Mouse (Mus musculus) hindbrain, embryonic 16.5 days (tissue): Measurements from ENCODE around the gene Gclm. TPM values are rescaled to one million over a fixed set of nuclear protein-coding genes. Genes with fewer than 3 reads are reported as not detected.
"Not testable (repeated sequence)": the region's sequence is repeated elsewhere in the genome, so short reads cannot be mapped to it uniquely, and the experiment has no call there.

ENCODE experiments used
- ATAC-seq: fragments of 200-750 bp; cut with Nextera tagmentation; 2 replicates; pipeline ENCODE4 v1.8.0; 2017; ENCODE audit warnings: moderate TSS enrichment, moderate library complexity
- H3K27ac ChIP-seq: fragments of 300-500 bp; sonication (generic); 2 replicates; pipeline ENCODE4 v1.5.1; 2014; ENCODE audit warnings: low read depth, mild to moderate bottlenecking, control low read depth, low read length, moderate library complexity
- H3K27me3 ChIP-seq: fragments of 300-500 bp; sonication (generic); replicated peaks from 2 replicates; pipeline ENCODE4 v1.6.1; 2014; ENCODE audit warnings: low read length; ENCODE audit not compliant: control insufficient read depth, insufficient read depth
- H3K36me3 ChIP-seq: fragments of 300-500 bp; sonication (generic); 2 replicates; pipeline ENCODE4 v1.6.1; 2014; ENCODE audit warnings: mild to moderate bottlenecking, low read length, moderate library complexity, mixed read lengths; ENCODE audit not compliant: control insufficient read depth, insufficient read depth
- H3K4me1 ChIP-seq: fragments of 300-500 bp; sonication (generic); 2 replicates; pipeline ENCODE4 v1.6.1; 2014; ENCODE audit warnings: low read depth, low read length; ENCODE audit not compliant: control insufficient read depth, insufficient read depth
- H3K4me2 ChIP-seq: fragments of 300-500 bp; sonication (generic); 2 replicates; pipeline ENCODE4 v1.6.1; 2014; ENCODE audit warnings: mild to moderate bottlenecking, low read length, control low read depth, moderate library complexity
- H3K4me3 ChIP-seq: fragments of 300-500 bp; sonication (generic); 2 replicates; pipeline ENCODE4 v1.5.1; 2014; ENCODE audit warnings: mild to moderate bottlenecking, low read length, control low read depth, moderate library complexity
- H3K9ac ChIP-seq: fragments of 300-500 bp; sonication (generic); 2 replicates; pipeline ENCODE4 v1.6.1; 2014; ENCODE audit warnings: low read depth, mild to moderate bottlenecking, control low read depth, low read length, moderate library complexity
- H3K9me3 ChIP-seq: fragments of 300-500 bp; sonication (generic); 2 replicates; pipeline ENCODE4 v1.6.1; 2014; ENCODE audit warnings: mild to moderate bottlenecking, low read length, moderate library complexity; ENCODE audit not compliant: control insufficient read depth
- WGBS: fragments of 180-500 bp; shearing (Covaris S2); extraction: QIAGEN DNeasy Blood & Tissue Kit; methylation state at CpG from one replicate; pipeline ENCODE4 v1.1.7; 2014; 5-methylcytosine and 5-hydroxymethylcytosine counted together
- polyA plus RNA-seq: library from polyadenylated mRNA; unstranded; fragments of >200 nt; fragmentation: Nextera tagmentation; extraction: Ambion mirVana; gene quantifications from 2 replicates; pipeline ENCODE4 v1.2.1, GENCODE M21; 2015

The Gclm gene
- polyA plus RNA-seq, 1 experiment from 2014 or later: 37.1 TPM

DNA sequence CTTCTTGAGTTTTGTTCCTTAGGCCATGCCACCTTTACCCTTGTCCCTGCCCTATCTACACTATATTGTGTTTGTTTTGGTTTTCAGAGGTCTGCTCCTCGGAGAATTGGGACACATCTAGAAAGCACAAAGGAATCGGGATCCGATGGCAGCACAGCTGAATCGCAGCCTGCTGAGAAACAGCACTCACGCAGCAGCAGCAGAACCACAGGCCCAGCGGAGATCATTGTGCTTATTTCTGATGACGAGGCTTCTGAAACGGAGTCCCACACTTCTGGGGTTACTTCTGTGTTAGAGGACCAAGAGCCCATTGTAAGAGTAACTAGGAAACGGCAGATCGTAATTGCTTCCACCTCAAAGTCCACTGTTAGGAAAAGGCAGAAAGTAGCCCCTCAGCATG lies 29.8 kb downstream of the Gclm start:
- Histone ChIP-seq H3K36me3 (peaks cover 10% of the 10 kb centered on the region), H3K27me3 (no peaks in the 10 kb centered on the region), H3K27ac (no peak overlapping the region), H3K9me3 (no peaks in the 10 kb centered on the region), H3K4me2 (peak overlapping the region; percentile 86), H3K9ac (no peak overlapping the region), H3K4me1 (peaks cover 30% of the 10 kb centered on the region), H3K4me3 (peak overlapping the region; percentile 98)
- no peak for ATAC-seq
- 77% methylated on average over 10 of the region's 10 CpGs for WGBS

DNA sequence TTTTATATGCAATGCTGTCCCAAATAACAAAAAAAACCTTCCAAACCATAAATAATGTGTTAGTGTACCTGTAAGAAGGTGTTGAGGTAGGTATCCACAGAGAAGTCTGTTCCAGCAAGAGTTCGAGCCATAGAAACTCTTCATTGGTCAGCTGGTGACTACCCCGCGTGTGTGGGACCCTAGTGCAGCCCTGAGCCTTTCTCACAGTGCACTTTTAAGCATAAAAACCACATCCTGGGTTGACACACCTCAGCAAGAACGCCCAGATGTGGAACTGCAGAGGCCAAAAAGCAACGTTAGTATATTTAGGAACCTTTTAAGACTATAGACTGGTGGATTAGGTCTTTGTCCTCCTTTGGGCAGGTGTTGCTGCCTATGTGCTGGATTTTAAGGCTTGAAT lies 41.8 kb downstream of the Gclm start:
- ATAC-seq: no peak
- Histone ChIP-seq H3K9ac (no peak overlapping the region), H3K27ac (no peak overlapping the region), H3K4me3 (no peak overlapping the region), H3K9me3 (no peaks in the 10 kb centered on the region), H3K4me1 (peaks cover 19% of the 10 kb centered on the region), H3K4me2 (no peak overlapping the region), H3K36me3 (peaks cover 13% of the 10 kb centered on the region), H3K27me3 (no peaks in the 10 kb centered on the region)
- 78% methylated on average over 5 of the region's 5 CpGs for WGBS

DNA sequence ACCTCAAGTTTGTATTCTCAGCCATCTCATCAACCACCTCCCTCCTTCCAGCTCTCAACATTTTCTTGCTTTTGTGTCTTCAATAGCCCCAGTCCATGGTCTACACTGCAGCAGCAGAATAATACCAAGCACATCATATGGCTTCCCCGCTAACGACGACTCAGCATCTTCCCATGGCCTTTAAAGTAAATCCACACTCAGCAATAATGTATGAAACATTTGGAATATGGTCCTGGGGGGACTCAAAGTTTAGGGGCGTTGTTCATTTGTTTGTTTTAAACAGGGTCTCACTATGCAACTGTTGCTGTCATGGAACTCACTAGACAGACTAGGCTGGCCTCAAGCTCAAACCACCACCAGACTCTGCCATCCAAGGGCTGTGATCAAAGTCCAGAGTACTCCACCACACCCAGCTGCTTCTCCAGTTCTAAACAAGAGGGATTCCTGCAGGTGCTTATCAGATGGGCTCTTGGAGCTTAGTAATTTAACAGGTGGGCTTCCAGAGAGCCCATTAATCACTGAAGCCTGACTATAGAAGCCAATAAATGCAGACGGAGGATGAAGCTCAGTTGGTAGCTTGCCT lies 43.3 kb downstream of the Gclm start:
- Histone ChIP-seq H3K4me1 (peaks cover 24% of the 10 kb centered on the region), H3K4me3 (no peak overlapping the region), H3K27ac (no peak overlapping the region), H3K36me3 (peaks cover 6% of the 10 kb centered on the region), H3K27me3 (no peaks in the 10 kb centered on the region), H3K4me2 (no peak overlapping the region), H3K9me3 (no peaks in the 10 kb centered on the region), H3K9ac (no peak overlapping the region)
- 90% methylated on average over 5 of the region's 5 CpGs for WGBS
- ATAC-seq: no peak

DNA sequence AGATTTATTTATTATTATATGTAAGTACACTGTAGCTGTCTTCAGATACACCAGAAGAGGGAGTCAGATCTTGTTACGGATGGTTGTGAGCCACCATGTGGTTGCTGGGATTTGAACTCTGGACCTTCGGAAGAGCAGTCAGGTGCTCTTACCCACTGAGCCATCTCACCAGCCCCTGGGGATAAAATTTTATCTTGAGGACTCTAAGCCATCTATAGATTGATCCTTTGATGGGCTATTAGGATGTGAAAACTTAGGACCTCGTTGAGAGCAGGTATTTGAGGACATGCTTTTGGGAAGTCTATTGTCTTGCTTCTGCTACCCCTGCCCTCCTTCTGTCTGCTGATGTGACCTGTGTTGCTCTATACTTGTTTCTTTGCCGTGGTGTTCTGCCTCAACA lies 44.0 kb downstream of the Gclm start:
- not testable (repeated sequence) for H3K4me2 ChIP-seq, H3K9me3 ChIP-seq, H3K27ac ChIP-seq, H3K9ac ChIP-seq, ATAC-seq, H3K27me3 ChIP-seq, H3K4me3 ChIP-seq, H3K36me3 ChIP-seq
- peaks cover 27% of the 10 kb centered on the region for H3K4me1 ChIP-seq
- WGBS: 78% methylated on average over 3 of the region's 4 CpGs

DNA sequence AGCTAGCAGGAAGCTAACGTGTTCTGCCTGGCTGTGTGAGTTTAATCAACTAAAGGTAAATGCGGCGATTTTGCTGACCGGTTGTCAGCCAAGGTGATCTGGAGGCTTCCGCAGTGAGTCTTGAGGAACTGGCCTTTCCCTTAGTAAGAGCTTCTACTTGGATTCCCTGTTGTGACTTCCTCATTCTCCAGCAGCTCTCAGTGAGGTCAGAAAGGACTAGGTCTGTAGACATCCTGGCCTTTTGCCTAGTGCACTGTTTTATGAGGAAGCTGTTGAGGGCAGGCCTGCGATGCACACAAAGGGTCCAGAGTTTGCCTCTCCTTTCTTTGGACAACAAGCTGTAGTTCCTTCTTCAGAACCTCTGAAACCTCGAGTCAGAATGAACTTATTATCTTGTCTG lies 45.3 kb downstream of the Gclm start:
- no peak overlapping the region; the same call in 1 of the 2 replicates for H3K9ac ChIP-seq
- H3K27me3 ChIP-seq: no peaks in the 10 kb centered on the region
- peaks cover 35% of the 10 kb centered on the region for H3K4me1 ChIP-seq
- WGBS: 67% methylated on average over 7 of the region's 7 CpGs
- ATAC-seq: no peak
- H3K27ac ChIP-seq: peak overlapping the region; percentile 34; the same call in 1 of the 2 replicates
- no peak overlapping the region for H3K4me2 ChIP-seq
- no peaks in the 10 kb centered on the region for H3K9me3 ChIP-seq
- H3K36me3 ChIP-seq: no peaks in the 10 kb centered on the region; the same call in 1 of the 2 replicates
- no peak overlapping the region for H3K4me3 ChIP-seq

DNA sequence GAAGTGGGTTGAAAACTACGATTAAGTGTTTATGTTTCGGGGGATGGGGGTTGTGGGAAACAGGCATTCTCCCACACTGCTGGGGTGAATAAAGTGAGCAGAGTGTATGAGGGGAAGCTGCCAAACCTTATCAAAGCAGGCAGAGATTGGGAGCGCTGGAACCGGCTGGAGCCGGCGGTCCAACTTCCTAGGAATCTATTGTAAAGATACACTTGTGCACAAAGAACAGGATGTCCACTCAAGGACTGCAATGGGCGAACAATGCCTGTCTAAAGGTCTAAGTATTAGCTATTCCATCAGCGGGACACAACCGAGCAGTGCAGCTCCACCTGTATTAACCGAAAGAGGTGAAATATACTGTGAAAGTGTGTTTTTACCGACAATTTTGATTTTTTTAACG lies 46.5 kb downstream of the Gclm start:
- Histone ChIP-seq H3K27ac (peak overlapping the region; percentile 99), H3K27me3 (no peaks in the 10 kb centered on the region), H3K4me3 (peak overlapping the region; percentile 88), H3K36me3 (no peaks in the 10 kb centered on the region), H3K4me2 (peak overlapping the region; percentile 92), H3K4me1 (peaks cover 36% of the 10 kb centered on the region), H3K9me3 (no peaks in the 10 kb centered on the region), H3K9ac (peak overlapping the region; percentile 98)
- 43% methylated on average over 12 of the region's 12 CpGs for WGBS
- ATAC-seq: no peak

DNA sequence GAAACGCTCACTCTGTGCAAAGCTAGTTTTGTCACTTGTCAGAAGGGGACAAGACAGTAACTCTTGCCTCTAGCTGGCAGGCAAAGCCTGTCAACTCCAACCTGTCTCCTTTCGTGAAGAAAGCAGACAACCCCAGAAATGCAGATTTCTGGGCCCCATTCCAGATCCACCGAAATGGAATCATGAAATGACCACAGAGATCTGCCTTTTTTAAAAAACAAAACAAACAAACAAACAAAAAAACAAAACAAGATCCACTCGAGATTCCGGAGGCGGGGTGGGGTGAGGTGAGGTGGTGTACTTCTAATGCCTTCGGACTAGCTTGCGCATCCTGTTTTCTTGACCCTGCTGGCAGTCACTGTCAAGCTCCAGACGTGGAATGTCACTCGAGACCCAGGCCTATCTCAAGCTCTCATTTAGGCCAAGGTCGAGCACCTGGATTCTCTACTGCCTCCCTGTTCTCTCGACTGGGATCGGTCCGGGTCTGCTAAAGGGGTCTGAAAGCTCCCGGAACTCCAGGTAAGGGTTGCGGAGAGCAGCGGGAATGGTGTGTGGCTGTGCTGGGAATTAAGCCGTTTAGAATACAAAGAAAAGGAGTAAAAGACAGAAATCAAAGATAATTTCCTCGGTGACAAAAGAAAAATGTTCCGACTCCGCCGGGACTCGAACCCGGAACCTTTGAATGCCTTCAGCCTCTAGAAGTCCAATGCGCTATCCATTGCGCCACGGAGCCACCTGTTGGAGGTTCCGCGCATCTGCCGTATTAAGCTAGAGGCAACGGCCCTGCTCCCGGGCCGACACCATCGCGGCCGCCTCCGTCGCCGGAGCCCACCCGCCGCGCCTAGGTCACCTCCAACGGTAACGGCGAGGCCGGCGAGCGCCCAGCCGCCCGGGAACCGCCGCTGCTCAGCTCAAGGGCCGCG lies 47.2 kb downstream of the Gclm start:
- Histone ChIP-seq H3K9ac (peak overlapping the region; percentile 98), H3K4me3 (peak overlapping the region; percentile 88), H3K9me3 (no peaks in the 10 kb centered on the region), H3K4me1 (peaks cover 36% of the 10 kb centered on the region), H3K27me3 (no peaks in the 10 kb centered on the region), H3K27ac (peak overlapping the region; percentile 99), H3K4me2 (peak overlapping the region; percentile 92), H3K36me3 (no peaks in the 10 kb centered on the region)
- ATAC-seq: peak; percentile 53
- WGBS: 6% methylated on average over 44 of the region's 54 CpGs

DNA sequence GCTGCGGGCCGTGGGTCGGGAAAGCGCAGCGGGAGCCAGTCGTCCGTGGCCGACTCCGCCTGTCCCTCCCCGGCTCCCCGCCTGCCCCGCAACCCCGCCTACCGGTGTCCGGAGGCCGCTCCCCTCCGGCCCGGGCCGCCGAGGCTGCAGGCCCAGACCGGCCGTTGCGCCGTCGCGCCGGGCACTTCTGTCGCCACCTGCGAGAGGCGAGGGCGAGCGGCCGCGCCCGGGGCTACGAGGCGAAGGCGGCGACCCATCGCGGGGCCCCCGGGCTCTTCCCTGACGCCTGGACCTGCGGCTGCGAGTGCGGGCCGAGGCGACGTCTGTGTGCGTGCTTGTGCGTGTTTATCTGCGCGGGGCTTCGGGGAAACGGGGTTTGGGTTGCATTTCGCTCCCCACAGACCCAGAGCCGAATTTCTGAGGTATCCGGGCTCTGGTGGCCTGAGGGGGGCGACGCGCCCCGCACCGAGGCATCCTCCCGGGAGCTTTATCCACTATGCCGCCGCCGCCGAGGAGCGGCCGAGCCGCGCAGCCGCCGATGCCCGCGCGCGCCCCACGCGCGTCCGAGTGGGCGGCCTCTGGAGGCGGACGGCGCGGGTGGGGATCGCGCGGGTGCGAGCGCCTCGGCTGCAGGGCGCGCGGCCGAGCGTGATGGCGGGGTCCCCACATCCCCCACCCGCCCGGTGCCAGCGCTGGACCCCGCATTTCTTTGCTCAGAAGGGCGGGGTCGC lies 48.0 kb downstream of the Gclm start:
- peaks cover 36% of the 10 kb centered on the region for H3K4me1 ChIP-seq
- ATAC-seq: peak; percentile 86
- under 1% methylated on average over 81 of the region's 105 CpGs for WGBS

More for the DNA sequence above, 48.0 kb downstream of the Gclm start:
- H3K4me3 ChIP-seq: peak overlapping the region; percentile 88
- H3K9me3 ChIP-seq: no peaks in the 10 kb centered on the region
- no peaks in the 10 kb centered on the region for H3K27me3 ChIP-seq
- H3K9ac ChIP-seq: peak overlapping the region; percentile 98
- H3K4me2 ChIP-seq: peak overlapping the region; percentile 92
- peak overlapping the region; percentile 99 for H3K27ac ChIP-seq
- H3K36me3 ChIP-seq: no peaks in the 10 kb centered on the region
